Mouse (Mus musculus) gastrocnemius, postnatal 36 days (tissue): ENCODE data around the gene Gja10. TPM values are rescaled to one million over a fixed set of nuclear protein-coding genes. Genes with fewer than 3 reads are reported as not detected.

Experiments
- DNase-seq, 2 experiments: peaks; one replicate each; pipeline ENCODE4 v3.0.0; 2022
- intact Hi-C: fragments of 180-260 bp; cut with DNase I; formaldehyde crosslinking; loops from one replicate; pipeline ENCODE4 v1.15.1; 2025
- total RNA-seq, 2 experiments: library from RNA; stranded (reverse); gene quantifications; 2 replicates each; pipeline ENCODE4 v1.2.3; 2021

The Gja10 gene
- total RNA-seq, 2 experiments from 2014 or later, result not detected

DNA sequence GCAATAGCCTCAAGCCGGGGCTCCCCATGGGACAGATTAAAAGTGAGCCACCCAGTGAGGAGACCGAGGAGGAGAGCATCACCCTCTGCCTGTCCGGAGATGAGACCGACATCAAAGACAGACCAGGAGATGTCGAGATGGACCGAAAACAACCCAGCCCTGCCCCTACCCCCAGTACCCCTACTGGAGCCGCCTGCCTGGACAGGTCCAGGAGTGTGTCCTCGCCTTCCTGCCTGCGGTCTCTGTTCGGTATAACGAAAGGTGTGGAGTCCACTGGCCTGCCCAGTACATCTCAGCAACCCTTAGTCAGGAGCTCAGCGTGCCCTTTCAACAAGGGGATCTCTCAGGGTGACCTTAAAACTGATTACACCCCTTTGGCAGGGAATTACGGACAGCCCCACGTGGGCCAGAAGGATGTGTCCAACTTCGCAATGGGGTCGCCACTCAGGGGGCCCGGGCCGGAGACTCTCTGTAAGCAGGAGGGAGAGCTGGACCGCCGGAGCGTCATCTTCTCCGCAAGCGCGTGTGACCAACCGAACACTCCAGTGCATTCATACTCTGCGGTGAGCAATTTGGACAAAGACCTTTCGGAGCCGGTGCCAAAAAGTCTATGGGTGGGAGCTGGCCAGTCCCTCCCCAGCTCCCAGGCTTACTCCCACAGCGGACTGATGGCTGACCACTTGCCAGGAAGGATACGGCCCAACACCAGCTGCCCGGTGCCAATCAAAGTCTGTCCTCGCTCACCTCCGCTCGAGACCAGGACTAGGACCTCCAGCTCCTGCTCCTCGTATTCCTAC, 40.0 kb downstream of the Gja10 start:
- intact Hi-C loops, result no loop called here

DNA sequence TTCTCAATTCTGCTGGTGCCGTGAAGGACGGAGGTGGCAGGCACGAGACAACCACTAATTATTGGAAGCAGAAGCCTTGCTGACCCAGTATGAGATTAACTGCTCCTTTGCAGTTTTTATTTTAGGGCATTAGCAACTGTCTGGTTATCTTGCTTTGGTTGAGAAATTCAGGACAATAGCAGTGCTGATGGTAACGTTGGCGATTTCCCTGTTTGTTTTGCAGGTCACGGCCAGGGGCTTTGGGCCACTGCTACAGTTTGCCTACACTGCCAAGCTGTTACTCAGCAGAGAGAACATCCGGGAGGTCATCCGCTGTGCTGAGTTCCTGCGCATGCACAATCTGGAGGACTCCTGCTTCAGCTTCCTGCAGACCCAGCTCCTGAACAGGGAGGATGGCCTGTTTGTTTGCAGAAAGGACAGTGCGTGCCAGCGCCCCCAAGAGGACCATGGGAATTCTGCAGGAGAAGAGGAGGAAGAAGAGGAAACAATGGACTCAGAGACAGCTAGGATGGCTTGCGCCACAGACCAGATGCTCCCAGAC, 40.9 kb downstream of the Gja10 start:
- intact Hi-C loops, result no loop called here
- DNase-seq, result peak in 1 of 2 experiments; percentile 25

More for the DNA sequence above, 40.0 kb downstream of the Gja10 start:
- no peak for DNase-seq

DNA sequence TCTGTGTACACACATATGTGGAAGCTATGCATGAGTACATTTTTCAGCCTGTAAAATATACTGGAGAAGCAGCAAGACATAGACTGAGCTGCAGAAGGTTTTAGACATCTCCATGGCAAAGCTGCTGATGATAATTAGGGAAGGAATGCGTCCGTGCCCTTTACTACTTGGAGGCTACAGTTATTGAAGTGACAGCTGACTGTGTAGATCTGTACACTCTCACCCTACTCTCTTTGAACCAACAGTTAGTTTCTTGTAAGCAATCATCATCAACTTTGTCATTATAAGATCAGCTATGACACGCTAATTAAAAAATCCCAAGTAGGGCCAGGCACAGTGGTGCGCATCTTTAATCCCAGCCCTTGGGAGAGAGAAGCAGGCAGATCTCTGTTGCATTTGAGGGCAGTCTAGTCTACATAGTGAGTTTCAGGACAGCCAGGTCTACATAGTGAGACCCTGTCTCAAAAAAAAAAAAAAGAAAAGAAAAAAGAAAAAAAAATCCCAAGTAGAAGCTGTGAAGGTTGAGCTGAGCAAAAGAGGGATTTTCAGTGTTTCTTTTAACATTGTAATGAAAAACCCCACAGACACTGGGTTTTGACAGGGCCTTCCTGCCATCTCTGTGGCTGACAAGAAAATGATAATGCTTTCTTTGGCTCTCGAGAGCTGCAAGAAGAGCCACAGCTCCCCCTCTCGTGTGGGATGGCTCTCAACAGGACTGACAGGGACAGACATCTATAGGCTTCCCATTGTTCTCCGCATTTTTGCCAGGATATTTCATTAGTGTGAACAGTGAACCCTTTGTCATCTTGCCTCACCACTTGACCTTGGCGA, 41.6 kb downstream of the Gja10 start:
- no peak for DNase-seq
- intact Hi-C loops, result no loop called here

DNA sequence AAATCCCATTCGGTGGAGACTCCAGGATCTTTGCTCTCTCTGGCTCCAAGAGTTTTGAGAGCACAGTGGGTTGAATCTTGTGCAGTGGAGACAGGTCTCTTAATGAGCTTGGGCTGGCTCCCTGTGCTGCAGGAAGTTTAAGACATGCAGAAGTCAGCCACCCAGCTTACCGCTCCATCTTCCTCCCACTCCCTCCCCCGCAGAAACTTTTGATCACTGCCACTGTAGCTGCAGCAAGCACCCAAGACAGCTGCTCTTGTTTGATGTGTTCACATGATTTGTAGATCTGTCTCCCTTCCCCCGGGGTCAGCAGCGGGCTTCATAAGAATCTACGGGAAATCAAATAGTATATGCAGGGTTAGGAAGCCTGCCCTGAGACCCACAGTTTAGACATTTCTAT, 42.3 kb downstream of the Gja10 start:
- DNase-seq, result no peak
- intact Hi-C loops, result no loop called here

DNA sequence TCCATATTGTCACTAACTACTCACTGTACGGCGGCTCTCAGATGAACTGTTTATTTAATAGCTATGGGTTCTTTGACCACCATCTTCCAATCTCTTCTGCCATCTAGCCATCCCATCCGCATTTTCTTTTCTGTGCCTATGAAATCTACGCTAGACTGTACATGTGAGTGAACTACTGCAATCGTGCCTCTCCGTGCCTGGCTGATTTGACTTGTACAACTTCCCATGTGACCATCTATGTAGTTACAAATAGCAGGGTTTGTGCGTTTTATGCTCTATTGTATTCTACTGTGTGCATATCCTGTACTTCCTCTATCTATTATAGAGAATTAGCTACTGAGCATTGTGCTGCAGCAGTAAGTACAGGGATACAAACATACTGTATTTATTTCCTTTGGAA, 47.1 kb downstream of the Gja10 start:
- no peak for DNase-seq
- intact Hi-C loops, result no loop called here

DNA sequence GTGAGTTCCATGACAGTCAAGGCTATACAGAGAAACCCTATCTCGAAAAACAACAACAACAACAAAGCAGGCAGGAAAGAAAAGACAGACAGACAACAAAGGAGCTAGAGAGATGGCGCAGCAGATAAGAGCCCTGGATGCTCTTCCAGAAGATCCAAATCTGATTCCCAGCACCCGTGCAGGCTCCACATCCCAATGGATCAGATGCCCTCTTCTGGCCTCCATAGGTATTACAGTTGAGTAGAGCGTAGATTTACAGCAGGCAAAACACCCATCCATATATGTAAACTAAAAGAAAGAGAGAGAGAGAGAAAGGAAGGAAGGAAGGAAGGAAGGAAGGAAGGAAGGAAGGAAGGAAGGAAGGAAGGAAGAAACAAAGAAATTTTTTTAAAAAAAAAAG, 51.2 kb downstream of the Gja10 start:
- intact Hi-C loops, result no loop called here
- DNase-seq, result no peak

DNA sequence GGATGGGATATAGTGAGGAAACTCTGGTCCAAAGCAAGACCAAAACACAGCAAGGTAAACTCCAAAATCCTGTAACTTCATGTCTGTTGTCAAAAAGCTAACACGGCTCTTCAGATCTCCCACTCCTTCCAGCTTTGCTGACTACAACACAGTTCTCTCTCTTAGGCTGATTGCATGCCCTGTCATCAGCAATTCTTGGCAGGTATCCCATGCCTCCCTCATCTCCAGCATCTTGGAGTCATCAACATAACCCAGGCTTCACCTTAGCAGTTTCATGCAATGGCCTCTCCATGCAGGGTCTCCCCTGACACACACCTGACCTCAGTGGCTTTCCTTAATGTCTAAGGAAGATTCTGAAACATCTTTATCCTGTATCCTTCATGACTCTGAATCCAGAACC, 53.4 kb downstream of the Gja10 start:
- intact Hi-C loops, result no loop called here
- no peak for DNase-seq

Other genes with a start within 250 kb of the Gja10 start
- gene Casp8ap2, start 12.7 kb upstream of the Gja10 start, total RNA-seq, result 1 to 10 TPM; 3.5 to 4.2 TPM
- 1 to 10 TPM; 5.1 to 6.1 TPM for gene Mdn1, start 54.4 kb upstream of the Gja10 start, total RNA-seq
- gene Lyrm2, start 197.5 kb upstream of the Gja10 start, total RNA-seq, result 10 to 100 TPM; 19.8 to 23.1 TPM